Mouse (Mus musculus) heart, adult 2 months (tissue): Measurements from ENCODE around the gene Gm10842.

ENCODE experiments used
- CTCF ChIP-seq: fragments of 200-600 bp; IDR thresholded peaks from 2 replicates; pipeline ENCODE4 v1.8.1; 2022; ENCODE audit warnings: antibody characterized with exemption, mild to moderate bottlenecking, moderate library complexity
- EP300 ChIP-seq: fragments of 200-500 bp; IDR thresholded peaks from 2 replicates; pipeline ENCODE4 v1.6.1; 2011; ENCODE audit warnings: low read depth, low read length, control low read depth; ENCODE audit not compliant: insufficient read depth
- POLR2A ChIP-seq: fragments of 200-500 bp; IDR thresholded peaks from 2 replicates; pipeline ENCODE4 v1.6.1; 2011; ENCODE audit warnings: mild to moderate bottlenecking, low read depth, low read length, control low read depth; ENCODE audit not compliant: insufficient read depth

- TF ChIP-seq POLR2A = no peak
- TF ChIP-seq CTCF = no peak
- TF ChIP-seq EP300 = no peak
Measured at GRCm38 (mm10) chr11:105182461-105182855, 35.8 kb downstream of the Gm10842 start.
